Mouse (Mus musculus): Measurements from ENCODE around the gene Chpt1.

Chpt1 gene

GRCm38 (mm10) chr10:88404220-88404619 is 99.7 kb downstream of the Chpt1 start:
- no peak for DNase-seq (ENCODE audit: inconsistent ontology term)

DNA sequence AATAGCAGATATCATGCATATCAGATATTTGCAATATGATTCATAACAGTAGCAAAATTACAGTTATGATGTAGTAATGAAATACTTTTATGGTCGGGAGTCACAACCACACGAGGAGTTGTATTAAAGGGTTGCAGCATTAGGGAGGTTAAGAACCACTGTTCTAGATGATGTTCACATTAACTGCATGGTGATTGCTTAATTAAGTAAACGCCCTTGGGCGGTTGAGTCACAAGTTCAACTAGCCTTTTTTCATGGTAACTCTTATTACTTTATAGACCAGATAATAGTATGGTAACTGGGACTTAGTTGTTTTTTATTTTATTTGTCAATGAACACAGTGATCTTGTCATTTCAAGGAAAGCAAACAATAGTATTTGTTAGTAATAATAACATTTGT is 100.9 kb downstream of the Chpt1 start:
- DNase-seq (ENCODE audit: inconsistent ontology term): no peak
